Mouse (Mus musculus) lung, embryonic 14.5 days (tissue): ENCODE measurements around the gene Peg3. TPM values are rescaled to one million over a fixed set of nuclear protein-coding genes. Genes with fewer than 3 reads are reported as not detected.
"Not testable (repeated sequence)": the region's sequence is repeated elsewhere in the genome, so short reads cannot be mapped to it uniquely, and the experiment has no call there.

ENCODE experiments used
- ATAC-seq: fragments of 200-750 bp; cut with Nextera tagmentation; 2 replicates; pipeline ENCODE4 v1.8.0; 2017; ENCODE audit warnings: mild to moderate bottlenecking, moderate TSS enrichment, moderate library complexity; ENCODE audit not compliant: insufficient read depth
- DNase-seq: peaks from one replicate; pipeline ENCODE4 v3.0.0-alpha.2; 2015
- H3K27ac ChIP-seq: fragments of 300-500 bp; sonication (generic); 2 replicates; pipeline ENCODE4 v1.5.1; 2014; ENCODE audit warnings: low read depth, mild to moderate bottlenecking, moderate library complexity
- H3K27me3 ChIP-seq: fragments of 300-500 bp; sonication (generic); 2 replicates; pipeline ENCODE4 v1.6.1; 2014; ENCODE audit warnings: low read length, control low read depth; ENCODE audit not compliant: insufficient read depth
- H3K36me3 ChIP-seq: fragments of 300-500 bp; sonication (generic); 2 replicates; pipeline ENCODE4 v1.6.1; 2014; ENCODE audit warnings: control low read depth; ENCODE audit not compliant: insufficient read depth
- H3K4me1 ChIP-seq: fragments of 300-500 bp; sonication (generic); 2 replicates; pipeline ENCODE4 v1.6.1; 2014; ENCODE audit warnings: antibody characterized with exemption, control low read depth; ENCODE audit not compliant: insufficient read depth
- H3K4me2 ChIP-seq: fragments of 300-500 bp; sonication (generic); 2 replicates; pipeline ENCODE4 v1.6.1; 2014; ENCODE audit warnings: mild to moderate bottlenecking
- H3K4me3 ChIP-seq: fragments of 300-500 bp; sonication (generic); 2 replicates; pipeline ENCODE4 v1.5.1; 2014; ENCODE audit warnings: low read depth, low read length
- H3K9ac ChIP-seq: fragments of 300-500 bp; sonication (generic); 2 replicates; pipeline ENCODE4 v1.6.1; 2014
- H3K9me3 ChIP-seq: fragments of 300-500 bp; sonication (generic); 2 replicates; pipeline ENCODE4 v1.6.1; 2016; ENCODE audit warnings: low read depth, low read length, control low read depth
- CTCF ChIP-seq: IDR thresholded peaks from 2 replicates; pipeline ENCODE4 v1.5.1; 2016; ENCODE audit warnings: antibody characterized with exemption, low read depth
- WGBS: fragments of 180-500 bp; shearing (Covaris S2); extraction: QIAGEN DNeasy Blood & Tissue Kit; methylation state at CpG from one replicate; pipeline ENCODE4 v1.1.7; 2014; 5-methylcytosine and 5-hydroxymethylcytosine counted together
- polyA plus RNA-seq: library from polyadenylated mRNA; unstranded; fragments of >200 nt; fragmentation: Nextera tagmentation; extraction: Ambion mirVana; gene quantifications from 2 replicates; pipeline ENCODE4 v1.2.1, GENCODE M21; 2014

Peg3 gene
- polyA plus RNA-seq, result 173 and 179 TPM in 2 replicates

- WGBS, result 38% methylated on average over 24 of the region's 24 CpGs
- Histone ChIP-seq H3K4me2 (peak within 1 kb of the TSS; percentile 61), H3K4me1 (no peaks in the 10 kb centered on the region), H3K9me3 (peaks cover 38% of the 10 kb centered on the region), H3K4me3 (peak within 1 kb of the TSS; percentile 56), H3K27me3 (no peaks in the 10 kb centered on the region), H3K9ac (peak within 1 kb of the TSS; percentile 64), H3K27ac (peak within 1 kb of the TSS; percentile 96), H3K36me3 (peaks cover 6% of the 10 kb centered on the region)
- no peak; the same call in 1 of the 2 replicates for TF ChIP-seq CTCF
- peak; percentile 96 for DNase-seq
- peak; percentile 47 for ATAC-seq
Measured at GRCm38 (mm10) chr7:6730241-6730640, at the start of gene Peg3, which contains the start of gene Usp29. Peg3 (minus strand) TSS chr7:6730431. Usp29 (plus strand) TSS chr7:6730578.

- H3K9me3 ChIP-seq, result no peaks in the 10 kb centered on the region
- 63% methylated on average over 5 of the region's 5 CpGs for WGBS
- ATAC-seq (no peak), DNase-seq (peak; percentile 39)
- no peak overlapping the region for H3K9ac ChIP-seq
- peaks cover 47% of the 10 kb centered on the region for H3K4me1 ChIP-seq
- H3K4me3 ChIP-seq, result no peak overlapping the region
- H3K36me3 ChIP-seq, result no peaks in the 10 kb centered on the region
- H3K27ac ChIP-seq, result peak overlapping the region; percentile 90; the same call in 1 of the 2 replicates
- H3K4me2 ChIP-seq, result no peak overlapping the region
- TF ChIP-seq CTCF, result no peak
- no peaks in the 10 kb centered on the region for H3K27me3 ChIP-seq
Measured at GRCm38 (mm10) chr7:6779172-6779571, 48.9 kb upstream of the Peg3 start.

GRCm38 (mm10) chr7:6777689-6778088 is 47.5 kb upstream of the Peg3 start:
- no peaks in the 10 kb centered on the region for H3K27me3 ChIP-seq
- peak; percentile 75 for ATAC-seq
- peak overlapping the region; percentile 40; the same call in 1 of the 2 replicates for H3K4me2 ChIP-seq
- TF ChIP-seq CTCF, result no peak
- H3K4me1 ChIP-seq, result peaks cover 47% of the 10 kb centered on the region
- WGBS, result 5% methylated on average over 4 of the region's 4 CpGs
- peak overlapping the region; percentile 90 for H3K27ac ChIP-seq
- peak; percentile 79 for DNase-seq
- H3K4me3 ChIP-seq, result no peak overlapping the region
- H3K36me3 ChIP-seq, result no peaks in the 10 kb centered on the region
- no peaks in the 10 kb centered on the region for H3K9me3 ChIP-seq
- H3K9ac ChIP-seq, result peak overlapping the region; percentile 1; the same call in 1 of the 2 replicates

- no peak for TF ChIP-seq CTCF
- Histone ChIP-seq H3K36me3 (no peaks in the 10 kb centered on the region), H3K4me2 (peak overlapping the region; percentile 40), H3K27me3 (no peaks in the 10 kb centered on the region), H3K9ac (peak overlapping the region; percentile 1; the same call in 1 of the 2 replicates), H3K27ac (peak overlapping the region; percentile 90), H3K9me3 (no peaks in the 10 kb centered on the region), H3K4me3 (no peak overlapping the region), H3K4me1 (peaks cover 42% of the 10 kb centered on the region)
- ATAC-seq (peak; percentile 92), DNase-seq (peak; percentile 88)
- WGBS, result 8% methylated on average over 2 of the region's 2 CpGs
Measured at GRCm38 (mm10) chr7:6777107-6777506, 46.9 kb upstream of the Peg3 start.

GRCm38 (mm10) chr7:6776314-6777059 is 46.3 kb upstream of the Peg3 start:
- H3K4me1 ChIP-seq, result peaks cover 41% of the 10 kb centered on the region
- DNase-seq, result no peak

GRCm38 (mm10) chr7:6773865-6774413 is 43.7 kb upstream of the Peg3 start:
- H3K9ac ChIP-seq, H3K27me3 ChIP-seq, ATAC-seq, H3K4me2 ChIP-seq, H3K36me3 ChIP-seq, DNase-seq, H3K9me3 ChIP-seq, H3K4me3 ChIP-seq: not testable (repeated sequence)
- WGBS, result 37% methylated on average over 11 of the region's 11 CpGs
- peaks cover 39% of the 10 kb centered on the region for H3K4me1 ChIP-seq
- H3K27ac ChIP-seq, result 0 out of 2 replicates have a peak overlapping the region, but pooled peaks have one; percentile 8

More at GRCm38 (mm10) chr7:6776314-6777059, 46.3 kb upstream of the Peg3 start:
- no peaks in the 10 kb centered on the region for H3K36me3 ChIP-seq
- TF ChIP-seq CTCF, result no peak
- H3K4me3 ChIP-seq, result no peak overlapping the region
- H3K27me3 ChIP-seq, result no peaks in the 10 kb centered on the region
- H3K9me3 ChIP-seq, result no peaks in the 10 kb centered on the region
- WGBS, result 69% methylated on average over 10 of the region's 10 CpGs
- H3K4me2 ChIP-seq, result 0 out of 2 replicates have a peak overlapping the region, but pooled peaks have one; percentile 40
- no peak for ATAC-seq
- no peak overlapping the region for H3K9ac ChIP-seq
- peak overlapping the region; percentile 90 for H3K27ac ChIP-seq

- ATAC-seq (peak; percentile 78), DNase-seq (peak; percentile 52)
- Histone ChIP-seq H3K27me3 (no peaks in the 10 kb centered on the region), H3K9ac (no peak overlapping the region), H3K4me3 (no peak overlapping the region), H3K9me3 (no peaks in the 10 kb centered on the region), H3K4me2 (peak overlapping the region; percentile 33), H3K4me1 (peaks cover 14% of the 10 kb centered on the region), H3K27ac (peak overlapping the region; percentile 69; the same call in 1 of the 2 replicates), H3K36me3 (no peaks in the 10 kb centered on the region; the same call in 1 of the 2 replicates)
- WGBS, result 3% methylated on average over 8 of the region's 8 CpGs
- no peak for TF ChIP-seq CTCF
Measured at GRCm38 (mm10) chr7:6770286-6770685, 40.1 kb upstream of the Peg3 start.
